Mouse (Mus musculus) urinary bladder, adult 18-20 months (tissue): ENCODE data around the gene Thoc7.
A peak's percentile ranks its signal among the peaks of the same experiment; 100 is the strongest.

Experiments
- DNase-seq, 2 experiments: peaks; one replicate each; pipeline ENCODE4 v3.0.0; 2022; ENCODE audit warnings: low spot score in 2 of 2, mixed read lengths in 2 of 2

Thoc7 gene

DNA sequence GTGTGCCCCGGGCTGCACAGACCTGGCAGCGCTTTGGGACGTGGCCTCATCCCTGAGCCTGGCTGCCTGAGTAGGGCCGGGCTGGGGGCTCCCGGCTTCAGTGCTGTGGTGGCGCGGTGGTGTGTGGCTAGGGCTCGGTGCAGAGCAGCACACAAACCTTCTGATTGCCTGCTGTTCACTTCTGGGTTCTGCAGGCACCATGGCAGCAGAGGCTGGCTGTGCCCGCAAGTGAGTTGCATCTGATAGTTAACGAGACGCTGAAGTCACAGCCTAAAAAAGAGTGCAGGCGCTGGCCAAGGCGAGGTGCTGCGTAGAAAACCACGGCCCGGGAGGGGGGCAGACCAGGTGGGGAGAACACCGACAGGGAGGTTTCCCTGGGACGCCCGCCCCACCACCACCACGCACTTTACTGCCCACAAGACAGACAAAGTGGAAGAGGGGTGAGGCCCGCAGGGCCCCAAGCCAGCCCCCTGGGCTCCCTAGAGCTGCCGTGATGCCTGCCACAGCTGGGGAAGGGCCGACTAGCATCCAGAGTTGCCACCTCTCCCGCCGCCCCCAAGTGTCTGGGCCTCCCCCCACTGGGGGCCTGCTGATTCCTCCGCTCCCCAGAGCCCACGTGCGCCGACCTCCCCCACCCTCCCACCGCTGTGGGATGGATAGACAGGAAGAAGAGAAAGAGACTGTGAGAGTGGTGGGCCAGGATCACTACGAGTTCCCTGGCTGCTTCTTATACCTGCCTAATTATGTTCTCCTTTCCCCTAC is 28.2 kb downstream of the Thoc7 start:
- DNase-seq: no peak

DNA sequence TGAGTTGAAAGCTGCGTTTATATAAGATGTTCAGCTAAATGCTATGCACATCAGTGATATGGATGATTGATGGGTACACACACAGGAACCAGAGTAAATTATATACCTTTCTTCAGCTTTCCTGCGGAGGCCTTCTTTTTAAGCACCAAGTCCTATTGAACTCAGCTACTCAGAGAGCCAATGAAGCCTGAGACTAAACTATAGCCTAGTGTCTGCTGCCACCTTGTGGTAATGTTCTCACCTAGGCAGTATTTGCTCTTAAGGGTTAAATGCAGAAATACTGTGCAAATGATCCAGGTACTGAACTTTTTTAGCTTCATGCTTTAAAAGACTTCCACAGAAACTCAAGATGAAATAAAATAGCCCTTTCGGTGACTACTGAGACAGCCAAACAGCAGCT is 44.0 kb downstream of the Thoc7 start:
- peak; percentile 2 to 7 for DNase-seq

DNA sequence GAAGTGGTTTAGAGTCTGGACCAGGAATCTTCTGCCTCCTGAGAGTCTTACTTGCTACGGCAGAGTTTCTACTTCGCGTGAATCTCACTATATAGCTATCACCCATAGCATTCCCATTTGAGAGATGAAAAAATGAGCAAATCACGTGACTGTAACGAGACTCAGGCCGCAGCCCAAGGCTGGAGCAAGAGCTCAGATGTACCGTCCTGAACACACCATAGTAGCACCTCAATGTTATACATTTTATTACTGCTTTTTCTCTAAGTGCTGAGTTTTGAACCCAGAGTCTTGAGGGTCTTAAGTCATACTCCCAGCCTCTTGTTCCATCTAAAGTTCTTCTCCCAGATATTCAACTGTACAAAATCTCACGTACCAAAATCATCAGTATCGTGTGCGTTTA is 44.4 kb downstream of the Thoc7 start:
- no peak for DNase-seq

DNA sequence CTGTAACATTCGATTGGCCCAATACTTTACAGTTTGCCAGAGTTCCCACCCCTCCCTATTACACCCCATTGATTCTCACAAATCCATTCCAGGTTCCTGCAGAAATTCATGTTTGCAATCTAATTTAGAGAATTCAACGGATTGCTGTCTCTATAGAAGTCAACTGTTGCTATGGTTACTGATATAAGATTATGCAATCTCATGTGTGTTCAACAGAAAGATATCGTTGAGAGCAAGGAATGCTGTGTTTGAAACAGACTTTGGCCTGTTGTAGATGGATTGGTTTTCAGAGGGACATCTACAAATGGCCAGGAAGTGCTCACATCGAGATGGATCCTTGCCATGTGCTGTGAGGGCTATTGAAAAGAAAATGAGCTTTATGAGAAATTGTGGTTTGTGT is 46.4 kb downstream of the Thoc7 start:
- no peak for DNase-seq

DNA sequence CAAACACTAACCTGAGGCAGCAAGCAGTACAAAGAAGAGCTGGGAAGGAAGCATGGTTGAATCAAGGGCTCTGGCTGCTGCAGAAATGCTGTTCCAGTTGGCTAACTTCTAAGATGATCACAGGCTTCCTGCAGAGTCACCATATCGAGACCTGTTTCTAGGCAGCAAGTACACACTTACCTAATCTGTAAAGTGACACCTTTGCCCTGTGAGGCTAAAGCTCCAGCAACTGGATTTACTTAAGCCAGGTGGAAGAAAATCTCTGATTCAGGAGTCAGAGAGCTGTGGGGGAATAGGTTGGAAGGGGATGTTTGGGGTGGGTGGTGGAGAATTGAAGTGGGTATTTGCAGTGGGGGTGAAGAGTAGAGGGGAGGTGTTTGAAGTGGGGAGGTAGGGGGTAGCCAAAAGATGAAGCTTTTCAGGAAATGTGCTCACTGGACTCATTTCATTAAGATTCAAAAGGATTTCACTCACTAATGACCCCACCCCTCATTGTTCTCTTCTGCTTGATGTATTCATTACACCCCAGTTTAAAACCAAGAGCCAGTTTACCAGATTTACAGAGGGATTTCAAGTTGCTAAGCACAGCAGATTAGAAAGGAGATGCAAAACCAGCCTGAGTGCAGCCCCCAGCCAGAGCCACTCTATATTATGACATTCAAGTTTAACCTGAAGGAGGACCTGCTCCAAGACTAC is 47.1 kb downstream of the Thoc7 start, which contains the start of gene Gm281:
TSS of gene Gm281 (minus strand) at position 92 of the 696 bp plus-strand sequence.
- no peak for DNase-seq

DNA sequence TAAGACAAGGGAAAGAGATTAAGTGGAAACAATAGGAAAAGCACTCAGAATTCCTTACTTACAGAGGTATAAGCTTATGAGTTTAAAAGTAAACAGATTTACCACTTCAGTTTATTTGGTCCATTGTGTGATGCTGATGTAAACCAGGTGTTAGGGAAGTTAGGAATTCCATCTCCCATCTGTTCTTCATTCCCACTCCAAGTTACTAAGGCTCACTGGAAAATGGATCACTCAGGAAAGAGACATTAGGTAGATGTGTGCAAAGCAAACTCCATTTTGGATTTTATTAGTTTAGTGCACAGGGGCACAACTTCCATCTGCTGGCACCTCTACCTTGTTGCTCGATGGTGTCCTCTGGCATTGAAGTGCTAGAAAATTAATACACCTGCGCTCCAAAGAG is 51.5 kb downstream of the Thoc7 start:
- DNase-seq: no peak

DNA sequence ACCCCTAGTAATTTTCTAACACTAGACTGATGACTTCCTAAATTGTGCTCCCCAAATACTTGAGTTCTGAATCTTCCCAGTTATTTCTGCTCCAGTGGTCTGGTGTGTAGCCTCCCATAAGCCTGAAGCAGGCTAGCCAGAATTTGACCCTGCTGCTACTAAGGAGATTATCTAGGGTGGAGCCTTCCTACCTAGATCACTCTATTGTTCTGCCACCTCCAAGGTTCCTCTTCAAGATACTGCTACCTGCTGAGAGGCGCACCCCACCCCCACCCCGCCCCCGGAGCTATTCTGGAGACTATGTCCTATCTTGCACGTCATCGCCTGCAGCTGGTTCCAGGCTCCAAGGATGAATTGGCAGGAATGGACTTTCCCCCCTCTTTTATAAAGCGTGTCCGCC is 54.5 kb downstream of the Thoc7 start:
- no peak for DNase-seq

DNA sequence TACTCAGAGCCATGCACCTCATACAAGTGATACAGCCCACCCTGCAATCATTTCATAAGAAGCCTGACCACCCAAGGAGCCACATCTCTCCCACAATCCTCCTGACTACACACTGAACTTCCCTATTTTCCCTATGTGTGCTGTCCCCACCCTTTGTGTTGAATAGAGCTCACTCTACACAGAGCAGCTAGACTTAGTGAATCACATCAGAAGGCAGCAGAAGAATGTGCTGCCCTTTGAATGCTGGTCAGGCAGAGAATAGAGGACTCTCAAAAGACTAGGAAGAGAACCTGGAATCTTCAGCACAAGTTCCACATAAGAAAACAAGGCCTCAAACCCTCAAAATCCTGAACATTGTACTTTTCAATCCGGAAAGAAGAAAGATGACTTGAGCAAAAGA is 55.2 kb downstream of the Thoc7 start:
- DNase-seq: no peak

DNA sequence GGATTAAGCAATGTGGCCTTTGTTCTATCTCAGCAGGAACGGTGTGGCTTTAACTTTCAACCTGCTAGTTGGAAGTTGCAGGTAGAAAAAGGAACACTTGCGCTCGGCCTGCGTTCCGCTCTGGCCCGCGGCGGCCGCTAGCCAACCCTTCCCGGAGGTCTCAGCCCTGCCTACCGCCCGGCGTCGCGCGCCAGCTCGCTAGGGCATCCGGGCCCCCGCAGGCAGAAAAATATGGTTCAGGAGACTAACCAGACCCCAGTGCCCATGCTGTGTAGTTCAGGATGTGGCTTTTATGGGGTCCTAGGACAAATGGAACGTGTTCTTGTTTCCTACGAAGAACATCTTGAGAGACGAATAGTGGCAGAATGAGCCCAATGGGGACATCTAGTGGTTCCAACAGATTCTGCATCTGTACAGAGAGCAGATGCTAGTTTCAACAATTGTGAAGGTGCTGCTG is 60.0 kb downstream of the Thoc7 start:
- DNase-seq: peak; percentile 2 to 55
